Mouse (Mus musculus) erythroblast, embryonic 14.5 days (primary cell): ENCODE data around the gene Izumo1. TPM values are rescaled to one million over a fixed set of nuclear protein-coding genes. Genes with fewer than 3 reads are reported as not detected.
"Not testable (repeated sequence)": the region's sequence is repeated elsewhere in the genome, so short reads cannot be mapped to it uniquely, and the experiment has no call there.

ENCODE experiments used
- H3K27me3 ChIP-seq: 2 replicates; pipeline ENCODE4 v1.6.1; 2012; ENCODE audit warnings: inconsistent platforms; ENCODE audit not compliant: control insufficient read depth
- H3K36me3 ChIP-seq: 2 replicates; pipeline ENCODE4 v1.6.1; 2012; ENCODE audit warnings: mild to moderate bottlenecking, inconsistent platforms; ENCODE audit not compliant: control insufficient read depth
- H3K4me1 ChIP-seq: 2 replicates; pipeline ENCODE4 v1.6.1; 2012; ENCODE audit warnings: inconsistent platforms; ENCODE audit not compliant: control insufficient read depth
- H3K4me3 ChIP-seq: replicated peaks from 2 replicates; pipeline ENCODE3; 2012; ENCODE audit warnings: moderate library complexity, mild to moderate bottlenecking, inconsistent platforms
- H3K9me3 ChIP-seq: 2 replicates; pipeline ENCODE4 v1.6.1; 2012; ENCODE audit warnings: low read length, inconsistent platforms, mixed read lengths; ENCODE audit not compliant: control insufficient read depth
- GATA1 ChIP-seq: IDR thresholded peaks from 2 replicates; pipeline ENCODE4 v1.6.1; 2012; ENCODE audit warnings: low read length, inconsistent platforms, mixed read lengths
- TAL1 ChIP-seq: IDR thresholded peaks from 3 replicates; pipeline ENCODE4 v1.6.1; 2012; ENCODE audit warnings: low read length, inconsistent platforms, mixed read lengths
- polyA plus RNA-seq: library from polyadenylated mRNA; stranded (reverse); fragments of >175 nt; gene quantifications from 2 replicates; pipeline ENCODE4 v1.2.3, GENCODE M21; 2012

The Izumo1 gene
- polyA plus RNA-seq, 1 experiment = not detected

GRCm38 (mm10) chr7:45645591-45645971 is 24.0 kb downstream of the Izumo1 start:
- H3K4me1 ChIP-seq = peaks cover 16% of the 10 kb centered on the region
- no peak overlapping the region for H3K4me3 ChIP-seq
- peaks cover 30% of the 10 kb centered on the region for H3K27me3 ChIP-seq
- H3K36me3 ChIP-seq = no peaks in the 10 kb centered on the region
- no peaks in the 10 kb centered on the region for H3K9me3 ChIP-seq
- no peak for TF ChIP-seq TAL1
- TF ChIP-seq GATA1 = no peak

GRCm38 (mm10) chr7:45646671-45647070 is 25.1 kb downstream of the Izumo1 start:
- H3K27me3 ChIP-seq = peaks cover 28% of the 10 kb centered on the region
- TF ChIP-seq TAL1 = no peak
- TF ChIP-seq GATA1 = no peak
- peaks cover 16% of the 10 kb centered on the region for H3K4me1 ChIP-seq
- no peak overlapping the region for H3K4me3 ChIP-seq
- H3K36me3 ChIP-seq = no peaks in the 10 kb centered on the region
- H3K9me3 ChIP-seq = no peaks in the 10 kb centered on the region

GRCm38 (mm10) chr7:45649351-45649750 is 27.7 kb downstream of the Izumo1 start:
- no peaks in the 10 kb centered on the region for H3K9me3 ChIP-seq
- peaks cover 2% of the 10 kb centered on the region for H3K4me1 ChIP-seq
- no peak overlapping the region for H3K4me3 ChIP-seq
- peaks cover 10% of the 10 kb centered on the region for H3K27me3 ChIP-seq
- no peak for TF ChIP-seq GATA1
- TF ChIP-seq TAL1 = no peak
- H3K36me3 ChIP-seq = no peaks in the 10 kb centered on the region

GRCm38 (mm10) chr7:45650484-45650883 is 28.9 kb downstream of the Izumo1 start:
- not testable (repeated sequence) for H3K27me3 ChIP-seq, H3K4me3 ChIP-seq, H3K4me1 ChIP-seq, H3K36me3 ChIP-seq, H3K9me3 ChIP-seq

- Histone ChIP-seq H3K27me3 (no peaks in the 10 kb centered on the region), H3K4me3 (no peak overlapping the region), H3K4me1 (peaks cover 5% of the 10 kb centered on the region), H3K36me3 (no peaks in the 10 kb centered on the region), H3K9me3 (no peaks in the 10 kb centered on the region)
- no peak for TF ChIP-seq TAL1
- no peak for TF ChIP-seq GATA1
These were observed 32.9 kb downstream of the Izumo1 start for GRCm38 (mm10) chr7:45654424-45655047.

- Histone ChIP-seq H3K36me3 (no peaks in the 10 kb centered on the region), H3K9me3 (no peaks in the 10 kb centered on the region), H3K4me3 (no peak overlapping the region), H3K27me3 (peaks cover 4% of the 10 kb centered on the region; the same call in 1 of the 2 replicates), H3K4me1 (no peaks in the 10 kb centered on the region)
- TF ChIP-seq TAL1 (no peak), GATA1 (no peak)
These were observed 39.3 kb downstream of the Izumo1 start for GRCm38 (mm10) chr7:45660746-45661478.

- H3K36me3 ChIP-seq, H3K4me3 ChIP-seq, H3K27me3 ChIP-seq, H3K9me3 ChIP-seq, H3K4me1 ChIP-seq: not testable (repeated sequence)
These were observed 40.1 kb downstream of the Izumo1 start for GRCm38 (mm10) chr7:45661702-45662101.

- no peaks in the 10 kb centered on the region for H3K4me1 ChIP-seq
- TF ChIP-seq TAL1 = no peak
- no peak for TF ChIP-seq GATA1
- no peaks in the 10 kb centered on the region for H3K36me3 ChIP-seq
- H3K27me3 ChIP-seq = peaks cover 4% of the 10 kb centered on the region; the same call in 1 of the 2 replicates
- peaks cover 6% of the 10 kb centered on the region for H3K9me3 ChIP-seq
- H3K4me3 ChIP-seq = no peak overlapping the region
These were observed 43.9 kb downstream of the Izumo1 start for GRCm38 (mm10) chr7:45665303-45666138.

GRCm38 (mm10) chr7:45666161-45666560 is 44.5 kb downstream of the Izumo1 start, which contains the start of gene Fut2:
Gene Fut2 (minus strand): TSS chr7:45666394.
- no peak within 1 kb of the TSS for H3K4me3 ChIP-seq
- TF ChIP-seq GATA1 (no peak), TAL1 (no peak)
- peaks cover 6% of the 10 kb centered on the region for H3K9me3 ChIP-seq
- no peaks in the 10 kb centered on the region for H3K4me1 ChIP-seq
- peaks cover 4% of the 10 kb centered on the region; the same call in 1 of the 2 replicates for H3K27me3 ChIP-seq
- no peaks in the 10 kb centered on the region for H3K36me3 ChIP-seq
